Mouse (Mus musculus) lung, adult 2 months (tissue): Measurements from ENCODE around the gene Serbp1.

Experiments
- CTCF ChIP-seq: fragments of 200-500 bp; IDR thresholded peaks from 2 replicates; pipeline ENCODE4 v1.5.1; 2011; ENCODE audit warnings: mild to moderate bottlenecking, low read length, control low read depth; ENCODE audit not compliant: insufficient read depth
- POLR2A ChIP-seq: fragments of 200-500 bp; IDR thresholded peaks from 2 replicates; pipeline ENCODE4 v1.6.1; 2011; ENCODE audit warnings: low read depth, mild to moderate bottlenecking, control low read depth, low read length, borderline replicate concordance; ENCODE audit errors: extremely low read depth

- TF ChIP-seq CTCF (no peak), POLR2A (no peak)
Measured at GRCm38 (mm10) chr6:67223082-67223481, 14.9 kb upstream of the Serbp1 start.
